ENCODE assay signal across 18 mouse cellular contexts in genomic region chr4:65885921-65886320, GRCm38 (mm10).
DNase-seq lines count a peak whose midpoint lies in the region.
"Had no signal": no experiment of that assay in that cellular context is flagged by ENCODE, and none has a peak within 500 bp of the region (broad histone marks: within the 10 kb centered on the region; RNA-seq: fewer than 3 reads in every experiment).

No protein-coding gene starts in this region.

- peak; percentile 32 to 55 for DNase-seq in frontal cortex, adult 2 months (ENCODE audit: extremely low spot score in 1 of 2, low spot score in 1 of 2)
- DNase-seq in frontal cortex, postnatal 14 days (ENCODE audit: low spot score in 2 of 2), result no peak
- peak; percentile 10 to 85 for DNase-seq in left cerebral cortex, postnatal 25 days (ENCODE audit: low spot score in 2 of 2)
- no peak for DNase-seq in left cerebral cortex, adult 11 months (ENCODE audit: low spot score)
- peak; percentile 53 for DNase-seq in Muller cell, postnatal 12 days (ENCODE audit: inconsistent ontology term)
- DNase-seq in telencephalon, adult 2 months (ENCODE audit: low read depth, low spot score), result peak; percentile 62
- no peak for DNase-seq in yolk sac, embryonic 10.5 days (ENCODE audit: low spot score)
- DNase-seq: adrenal gland, adult 2 months; adrenal gland, postnatal 14 days; B cell, adult 2 months; cerebellum, adult 11-12 months; cerebellum, adult 8-10 months; cerebellum, postnatal 10 days; cerebellum, postnatal 36 days; embryo, embryonic 11 days; gastrocnemius, adult 2 months; gastrocnemius, postnatal 14 days; heart, adult 11 months had no signal

- intact Hi-C loops in left cerebral cortex, postnatal 25 days (cut with DNase I), result loop anchor here (5.0 kb wide), 1 partner anchor 516 kb away; the partner anchor contains the start of gene Astn2

Comparison
In these comparisons a context has a peak if more than half of its experiments do, and no peak if none do; other contexts are left out.
1. DNase-seq: peak in frontal cortex, adult 2 months (2 of 2), left cerebral cortex, postnatal 25 days (2 of 2), Muller cell, postnatal 12 days (single experiment) and telencephalon, adult 2 months (single experiment); none in frontal cortex, postnatal 14 days (0 of 2), left cerebral cortex, adult 11 months (single experiment) and yolk sac, embryonic 10.5 days (single experiment).